Mouse (Mus musculus) hindbrain, embryonic 13.5 days (tissue): ENCODE results near the gene Vamp3. TPM values are rescaled to one million over a fixed set of nuclear protein-coding genes. Genes with fewer than 3 reads are reported as not detected.

Experiments
- polyA plus RNA-seq: library from polyadenylated mRNA; unstranded; fragments of >200 nt; fragmentation: Nextera tagmentation; extraction: Ambion mirVana; gene quantifications from 2 replicates; pipeline ENCODE4 v1.2.1, GENCODE M21; 2015

The Vamp3 gene
- polyA plus RNA-seq, 1 experiment from 2014 or later = 61.5 TPM

Other genes starting within 250 kb of the Vamp3 start
- 29.0 and 29.5 TPM in 2 replicates for gene Errfi1, start 204.0 kb downstream of the Vamp3 start, polyA plus RNA-seq
- 359 and 380 TPM in 2 replicates for gene Park7, start 143.5 kb downstream of the Vamp3 start, polyA plus RNA-seq
- gene Tnfrsf9, start 143.4 kb downstream of the Vamp3 start, polyA plus RNA-seq = 0.22 and 0.38 TPM in 2 replicates
- gene Uts2, start 60.9 kb downstream of the Vamp3 start, polyA plus RNA-seq = not detected in 2 replicates
- gene Per3, start 13.3 kb downstream of the Vamp3 start, polyA plus RNA-seq = 3.7 and 4.2 TPM in 2 replicates
- gene Gm13090, start 31.6 kb upstream of the Vamp3 start, polyA plus RNA-seq = not detected in 2 replicates